Mouse (Mus musculus) olfactory bulb, adult 2 months (tissue): Measurements from ENCODE around the gene Mtch1.

Source experiments
- CTCF ChIP-seq: fragments of 200-500 bp; IDR thresholded peaks from 2 replicates; pipeline ENCODE4 v1.5.1; 2012; ENCODE audit warnings: low read depth, mild to moderate bottlenecking, low read length, moderate library complexity; ENCODE audit not compliant: insufficient read depth
- POLR2A ChIP-seq: fragments of 200-500 bp; IDR thresholded peaks from 2 replicates; pipeline ENCODE4 v1.6.1; 2012; ENCODE audit warnings: mild to moderate bottlenecking, low read depth, low read length, moderate library complexity; ENCODE audit not compliant: insufficient read depth

GRCm38 (mm10) chr17:29382417-29382816, 34.7 kb upstream of the Mtch1 start:
- no peak for TF ChIP-seq CTCF
- TF ChIP-seq POLR2A = no peak
